Mouse (Mus musculus) liver, embryonic 11.5 days (tissue): ENCODE data around the gene Itgav. TPM values are rescaled to one million over a fixed set of nuclear protein-coding genes. Genes with fewer than 3 reads are reported as not detected.

Experiments
- ATAC-seq: fragments of 200-750 bp; cut with Nextera tagmentation; replicated peaks from 2 replicates; pipeline ENCODE4 v1.8.0; 2017; ENCODE audit warnings: moderate number of reproducible peaks, mild to moderate bottlenecking, moderate TSS enrichment, moderate library complexity; ENCODE audit not compliant: low FRiP score
- DNase-seq: peaks from one replicate; pipeline ENCODE4 v3.0.0-alpha.2; 2017; ENCODE audit warnings: low spot score
- H3K27ac ChIP-seq: fragments of 300-500 bp; sonication (generic); 2 replicates; pipeline ENCODE4 v1.5.1; 2014; ENCODE audit warnings: mild to moderate bottlenecking, low read depth, low read length, control low read depth
- H3K27me3 ChIP-seq: fragments of 300-500 bp; sonication (generic); replicated peaks from 2 replicates; pipeline ENCODE4 v1.6.1; 2014; ENCODE audit warnings: low read length, mixed read lengths; ENCODE audit not compliant: control insufficient read depth, insufficient read depth
- H3K36me3 ChIP-seq: fragments of 300-500 bp; sonication (generic); 2 replicates; pipeline ENCODE4 v1.6.1; 2014; ENCODE audit warnings: mild to moderate bottlenecking, low read length, moderate library complexity, mixed read lengths; ENCODE audit not compliant: control insufficient read depth, insufficient read depth
- H3K4me1 ChIP-seq: fragments of 300-500 bp; sonication (generic); replicated peaks from 2 replicates; pipeline ENCODE4 v1.6.1; 2014; ENCODE audit warnings: low read length, mixed read lengths; ENCODE audit not compliant: control insufficient read depth, insufficient read depth
- H3K4me2 ChIP-seq: fragments of 300-500 bp; sonication (generic); 2 replicates; pipeline ENCODE4 v1.6.1; 2014; ENCODE audit warnings: mild to moderate bottlenecking, control low read depth, moderate library complexity
- H3K4me3 ChIP-seq: fragments of 300-500 bp; sonication (generic); 2 replicates; pipeline ENCODE4 v1.5.1; 2014; ENCODE audit warnings: low read depth, low read length, control low read depth
- H3K9ac ChIP-seq: fragments of 300-500 bp; sonication (generic); 2 replicates; pipeline ENCODE4 v1.6.1; 2014; ENCODE audit warnings: low read depth, low read length, control low read depth
- H3K9me3 ChIP-seq: fragments of 300-500 bp; sonication (generic); 2 replicates; pipeline ENCODE4 v1.6.1; 2016; ENCODE audit warnings: low read length, inconsistent platforms, mixed read lengths; ENCODE audit not compliant: control insufficient read depth
- WGBS: fragments of 180-500 bp; shearing (Covaris S2); extraction: QIAGEN DNeasy Blood & Tissue Kit; methylation state at CpG from one replicate; pipeline ENCODE4 v1.1.7; 2014; 5-methylcytosine and 5-hydroxymethylcytosine counted together
- polyA plus RNA-seq: library from polyadenylated mRNA; unstranded; fragments of >200 nt; fragmentation: Nextera tagmentation; extraction: Ambion mirVana; gene quantifications from 2 replicates; pipeline ENCODE4 v1.2.1, GENCODE M21; 2014

The Itgav gene
- polyA plus RNA-seq, 1 experiment from 2014 or later = 38.3 TPM

GRCm38 (mm10) chr2:83735276-83735675, 11.1 kb downstream of the Itgav start:
- ATAC-seq (no peak), DNase-seq (no peak)
- no peaks in the 10 kb centered on the region; the same call in 1 of the 2 replicates for H3K4me1 ChIP-seq
- no peak overlapping the region for H3K27ac ChIP-seq
- 72% methylated on average over 5 of the region's 5 CpGs for WGBS
- peaks cover 2% of the 10 kb centered on the region; the same call in 1 of the 2 replicates for H3K36me3 ChIP-seq
- H3K27me3 ChIP-seq = no peaks in the 10 kb centered on the region
- H3K9me3 ChIP-seq = no peaks in the 10 kb centered on the region
- H3K4me3 ChIP-seq = no peak overlapping the region
- no peak overlapping the region for H3K4me2 ChIP-seq
- no peak overlapping the region for H3K9ac ChIP-seq

DNA sequence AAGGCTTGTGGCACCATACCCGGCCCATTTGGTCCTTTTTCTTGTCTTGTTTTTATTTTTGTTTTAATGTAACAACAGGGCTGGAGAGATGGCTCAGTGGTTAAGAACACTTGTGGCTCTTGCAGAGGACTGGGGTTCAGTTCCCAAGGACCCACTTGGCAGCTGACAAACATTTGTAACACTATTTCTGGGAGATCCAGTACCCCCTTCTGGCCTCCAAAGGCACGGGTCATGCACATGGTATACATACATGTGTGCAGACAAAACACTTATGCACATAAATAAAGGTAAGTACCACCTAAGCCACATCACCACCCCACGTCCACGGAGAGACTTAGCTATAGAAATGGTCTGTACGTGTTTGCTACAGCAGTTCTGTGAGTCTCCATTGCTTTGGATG, 12.6 kb downstream of the Itgav start:
- DNase-seq = no peak
- WGBS = 88% methylated on average over 5 of the region's 5 CpGs
- Histone ChIP-seq H3K9me3 (no peaks in the 10 kb centered on the region), H3K4me2 (no peak overlapping the region), H3K27ac (no peak overlapping the region), H3K4me1 (no peaks in the 10 kb centered on the region; the same call in none of the 2 replicates), H3K4me3 (no peak overlapping the region), H3K27me3 (no peaks in the 10 kb centered on the region), H3K36me3 (peaks cover 2% of the 10 kb centered on the region; the same call in 1 of the 2 replicates), H3K9ac (no peak overlapping the region)
- ATAC-seq = no peak

- H3K36me3 ChIP-seq = peaks cover 2% of the 10 kb centered on the region; the same call in 1 of the 2 replicates
- no peak overlapping the region for H3K4me3 ChIP-seq
- no peak overlapping the region for H3K9ac ChIP-seq
- no peaks in the 10 kb centered on the region; the same call in none of the 2 replicates for H3K4me1 ChIP-seq
- ATAC-seq (no peak), DNase-seq (no peak)
- no peaks in the 10 kb centered on the region for H3K9me3 ChIP-seq
- H3K4me2 ChIP-seq = no peak overlapping the region
- no peaks in the 10 kb centered on the region for H3K27me3 ChIP-seq
- H3K27ac ChIP-seq = no peak overlapping the region
- WGBS = 85% methylated on average over 14 of the region's 14 CpGs
Measured at GRCm38 (mm10) chr2:83738586-83739251, 14.5 kb downstream of the Itgav start.

DNA sequence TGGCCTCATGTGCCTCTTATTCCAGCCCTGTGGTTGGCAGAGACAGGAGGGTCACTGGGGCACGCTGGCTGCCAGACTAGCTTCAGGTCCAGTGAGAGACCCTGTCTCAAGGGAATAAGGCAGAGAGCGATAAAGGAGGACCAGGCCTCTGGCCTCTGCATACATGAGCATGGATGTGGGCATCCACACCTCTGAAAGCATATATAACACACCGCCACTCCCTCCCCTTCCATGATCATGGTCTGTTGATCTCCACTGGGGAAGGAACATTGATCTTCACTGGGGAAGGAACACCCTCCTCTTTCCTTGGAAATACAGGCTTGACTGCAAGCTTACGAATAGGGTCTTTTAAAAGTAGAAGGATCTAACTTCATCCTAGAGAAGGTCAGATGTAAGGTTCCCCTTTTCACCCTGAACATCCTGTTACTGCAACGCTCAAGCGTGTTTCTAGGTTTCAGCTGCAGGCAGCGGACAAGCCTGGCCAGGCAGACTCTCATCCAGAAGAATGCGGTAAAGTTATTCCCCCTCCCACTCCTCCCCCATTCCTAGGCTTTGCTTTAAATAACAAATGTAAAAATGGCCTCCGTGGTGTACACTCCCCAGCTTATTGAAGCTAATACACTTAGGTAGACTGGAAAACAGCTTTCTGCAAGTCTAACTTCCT, 15.4 kb downstream of the Itgav start:
- no peak overlapping the region for H3K4me2 ChIP-seq
- no peak for ATAC-seq
- H3K9me3 ChIP-seq = no peaks in the 10 kb centered on the region
- H3K4me3 ChIP-seq = no peak overlapping the region
- 60% methylated on average over 9 of the region's 9 CpGs for WGBS
- H3K27ac ChIP-seq = no peak overlapping the region
- no peak overlapping the region for H3K9ac ChIP-seq
- no peak for DNase-seq
- peaks cover 2% of the 10 kb centered on the region; the same call in 1 of the 2 replicates for H3K36me3 ChIP-seq
- no peaks in the 10 kb centered on the region for H3K27me3 ChIP-seq
- peaks cover 3% of the 10 kb centered on the region for H3K4me1 ChIP-seq

- Histone ChIP-seq H3K4me2 (no peak overlapping the region), H3K27ac (no peak overlapping the region), H3K27me3 (no peaks in the 10 kb centered on the region), H3K36me3 (peaks cover 2% of the 10 kb centered on the region; the same call in 1 of the 2 replicates), H3K9ac (no peak overlapping the region), H3K9me3 (no peaks in the 10 kb centered on the region), H3K4me3 (no peak overlapping the region), H3K4me1 (peaks cover 6% of the 10 kb centered on the region)
- WGBS = 39% methylated on average over 5 of the region's 5 CpGs
- ATAC-seq (no peak), DNase-seq (no peak)
Measured at GRCm38 (mm10) chr2:83740601-83741031, 16.4 kb downstream of the Itgav start.

GRCm38 (mm10) chr2:83742210-83742609, 18.0 kb downstream of the Itgav start:
- no peaks in the 10 kb centered on the region; the same call in 1 of the 2 replicates for H3K36me3 ChIP-seq
- H3K27me3 ChIP-seq = no peaks in the 10 kb centered on the region
- no peak for DNase-seq
- 42% methylated on average over 9 of the region's 9 CpGs for WGBS
- H3K4me3 ChIP-seq = no peak overlapping the region
- no peak for ATAC-seq
- no peak overlapping the region for H3K27ac ChIP-seq
- H3K4me1 ChIP-seq = peaks cover 6% of the 10 kb centered on the region
- H3K9me3 ChIP-seq = no peaks in the 10 kb centered on the region
- H3K9ac ChIP-seq = no peak overlapping the region
- H3K4me2 ChIP-seq = no peak overlapping the region

- no peak for DNase-seq
- Histone ChIP-seq H3K4me1 (peaks cover 6% of the 10 kb centered on the region), H3K4me2 (no peak overlapping the region), H3K4me3 (no peak overlapping the region), H3K27ac (no peak overlapping the region), H3K36me3 (no peaks in the 10 kb centered on the region; the same call in 1 of the 2 replicates), H3K9me3 (no peaks in the 10 kb centered on the region), H3K27me3 (no peaks in the 10 kb centered on the region), H3K9ac (no peak overlapping the region)
- 90% methylated on average over 2 of the region's 2 CpGs for WGBS
- ATAC-seq = no peak
Measured at GRCm38 (mm10) chr2:83742836-83743235, 18.6 kb downstream of the Itgav start.

GRCm38 (mm10) chr2:83744276-83744952, 20.2 kb downstream of the Itgav start:
- DNase-seq = no peak
- H3K4me1 ChIP-seq = peaks cover 6% of the 10 kb centered on the region
- 0 out of 2 replicates have a peak, but pooled peaks have one; percentile 22 for ATAC-seq
- H3K4me2 ChIP-seq = no peak overlapping the region
- 66% methylated on average over 9 of the region's 9 CpGs for WGBS
- no peak overlapping the region for H3K9ac ChIP-seq
- no peaks in the 10 kb centered on the region for H3K9me3 ChIP-seq
- H3K27me3 ChIP-seq = no peaks in the 10 kb centered on the region
- H3K4me3 ChIP-seq = no peak overlapping the region
- peaks cover 5% of the 10 kb centered on the region; the same call in 1 of the 2 replicates for H3K36me3 ChIP-seq
- no peak overlapping the region for H3K27ac ChIP-seq
